8 mouse cellular contexts compared by ENCODE assay signal in genomic region chr9:22306726-22307125, GRCm38 (mm10). TPM values are rescaled to one million over a fixed set of nuclear protein-coding genes. Genes with fewer than 3 reads are reported as not detected.
DNase-seq lines count a peak whose midpoint lies in the region; ATAC-seq and TF ChIP-seq lines count a peak whose summit lies in the region.

No protein-coding gene starts in this region.

- peaks cover 10% of the 10 kb centered on the region; the same call in 1 of the 2 replicates for H3K9me3 ChIP-seq in forebrain, postnatal 0 days (ENCODE audit: low read length)
- no peaks in the 10 kb centered on the region for H3K9me3 ChIP-seq in liver, embryonic 15.5 days (replicated peaks)

- peak overlapping the region; percentile 93 for H3K27ac ChIP-seq in forebrain, postnatal 0 days (ENCODE audit: low read depth, low read length)
- no peak overlapping the region for H3K27ac ChIP-seq in liver, embryonic 15.5 days (replicated peaks)

- peak; percentile 7 to 10 for DNase-seq in left cerebral cortex, postnatal 25 days (ENCODE audit: low spot score in 2 of 2)
- no peak for DNase-seq in left cerebral cortex, postnatal 10 days (ENCODE audit: extremely low spot score in 1 of 2, low spot score in 2 of 2)
- DNase-seq in cerebellum, postnatal 10 days, result peak; percentile 53 to 59
- peak; percentile 68 for DNase-seq in forebrain, postnatal 0 days
- DNase-seq in MN1 (ENCODE audit: low spot score), result no peak
- DNase-seq in Muller cell, postnatal 12 days (ENCODE audit: inconsistent ontology term), result no peak
- no peak for DNase-seq in adrenal gland, postnatal 10 days

- WGBS in forebrain, postnatal 0 days, result 18% methylated on average over 6 of the region's 6 CpGs
- 22% methylated on average over 6 of the region's 6 CpGs for WGBS in liver, embryonic 15.5 days (ENCODE audit: insufficient replicate concordance)

- peak overlapping the region; percentile 99 for H3K9ac ChIP-seq in forebrain, postnatal 0 days
- peak overlapping the region; percentile 73 for H3K9ac ChIP-seq in liver, embryonic 15.5 days

- intact Hi-C loops in left cerebral cortex, postnatal 25 days (cut with DNase I), result loop anchor here (2.0 kb wide), 1 partner anchor 100 kb away; no protein-coding TSS in a partner anchor
- intact Hi-C loops in left cerebral cortex, postnatal 10 days (cut with DNase I), result no loop called here

- H3K36me3 ChIP-seq in forebrain, postnatal 0 days (ENCODE audit: insufficient read depth), result peaks cover 22% of the 10 kb centered on the region
- H3K36me3 ChIP-seq in liver, embryonic 15.5 days (replicated peaks), result peaks cover 9% of the 10 kb centered on the region; the same call in 1 of the 2 replicates

- no peak for ATAC-seq in forebrain, postnatal 0 days
- no peak for ATAC-seq in liver, embryonic 15.5 days (ENCODE audit: insufficient read depth)

- peaks cover 7% of the 10 kb centered on the region; the same call in 1 of the 2 replicates for H3K4me1 ChIP-seq in forebrain, postnatal 0 days (ENCODE audit: insufficient read depth)
- peaks cover 9% of the 10 kb centered on the region for H3K4me1 ChIP-seq in liver, embryonic 15.5 days (replicated peaks)

- H3K4me2 ChIP-seq in forebrain, postnatal 0 days (ENCODE audit: low read depth), result peak overlapping the region; percentile 86
- peak overlapping the region; percentile 86 for H3K4me2 ChIP-seq in liver, embryonic 15.5 days

- no peaks in the 10 kb centered on the region for H3K27me3 ChIP-seq in forebrain, postnatal 0 days (ENCODE audit: insufficient read depth, low read length)
- no peaks in the 10 kb centered on the region for H3K27me3 ChIP-seq in liver, embryonic 15.5 days

- no peak for TF ChIP-seq CTCF in forebrain, postnatal 0 days (IDR thresholded peaks at IDR 0.05; ENCODE audit: low read depth)

- H3K4me3 ChIP-seq in forebrain, postnatal 0 days (ENCODE audit: low read depth, low read length), result peak overlapping the region; percentile 91
- H3K4me3 ChIP-seq in liver, embryonic 15.5 days (replicated peaks), result peak overlapping the region; percentile 74

RNA-seq across cellular contexts. Expression of gene Zfp810, which starts 0.7 kb away (rescaled TPM):
- total RNA-seq in left cerebral cortex, postnatal 25 days (2021), result 10 to 100 TPM; 17.2 to 17.7 TPM
- 10 to 100 TPM; 22.1 to 25.5 TPM for total RNA-seq in left cerebral cortex, postnatal 10 days (2021)
- 37.1 and 51.3 TPM in 2 replicates for total RNA-seq in forebrain, postnatal 0 days (2014; rRNA removed)
- 20.1 and 27.5 TPM in 2 replicates for polyA plus RNA-seq in forebrain, postnatal 0 days (2015; fragmentation: Nextera tagmentation; extraction: Ambion mirVana)
- polyA plus RNA-seq in liver, embryonic 15.5 days (2015; fragmentation: Nextera tagmentation; extraction: Ambion mirVana), result 2.5 and 2.7 TPM in 2 replicates
- total RNA-seq in adrenal gland, postnatal 10 days (2021), result 10 to 100 TPM in 1 of 2 experiments, 1 to 10 TPM in 1; 9.2 to 12.4 TPM

RNA-seq across cellular contexts. Expression of gene Zfp599, which starts 47.0 kb away (rescaled TPM):
- total RNA-seq in left cerebral cortex, postnatal 25 days (2021), result 1 to 10 TPM; 3.4 to 4.2 TPM
- total RNA-seq in left cerebral cortex, postnatal 10 days (2021), result 1 to 10 TPM; 3.7 to 4.2 TPM
- 7.6 and 7.9 TPM in 2 replicates for total RNA-seq in forebrain, postnatal 0 days (2014; rRNA removed)
- polyA plus RNA-seq in forebrain, postnatal 0 days (2015; fragmentation: Nextera tagmentation; extraction: Ambion mirVana), result 4.8 and 6.0 TPM in 2 replicates
- polyA plus RNA-seq in liver, embryonic 15.5 days (2015; fragmentation: Nextera tagmentation; extraction: Ambion mirVana), result 1.2 and 1.4 TPM in 2 replicates
- 1 to 10 TPM in 1 of 2 experiments, under 1 TPM in 1; 0.90 to 1.3 TPM for total RNA-seq in adrenal gland, postnatal 10 days (2021)

Comparison
In these comparisons a context has a peak if more than half of its experiments do, and no peak if none do; other contexts are left out.
1. DNase-seq: peak in left cerebral cortex, postnatal 25 days (2 of 2), cerebellum, postnatal 10 days (2 of 2) and forebrain, postnatal 0 days (single experiment); none in left cerebral cortex, postnatal 10 days (0 of 2), MN1 (single experiment), Muller cell, postnatal 12 days (single experiment) and adrenal gland, postnatal 10 days (single experiment).